Mouse (Mus musculus) thymus, adult 2 months (tissue): ENCODE data around the gene Cdk2ap1.

ENCODE experiments used
- CTCF ChIP-seq: fragments of 200-500 bp; IDR thresholded peaks from 2 replicates; pipeline ENCODE4 v1.5.1; 2012; ENCODE audit warnings: mild to moderate bottlenecking, control low read depth, low read length, moderate library complexity, borderline replicate concordance; ENCODE audit not compliant: control insufficient read depth, poor library complexity, insufficient read depth; ENCODE audit errors: extremely low read depth
- POLR2A ChIP-seq: fragments of 200-500 bp; IDR thresholded peaks from 2 replicates; pipeline ENCODE4 v1.6.1; 2012; ENCODE audit warnings: mild to moderate bottlenecking, low read length, control low read depth, moderate library complexity; ENCODE audit not compliant: control insufficient read depth, poor library complexity, insufficient read depth; ENCODE audit errors: extremely low read depth

GRCm38 (mm10) chr5:124366721-124367120, 3.8 kb upstream of the Cdk2ap1 start:
- TF ChIP-seq CTCF (no peak), POLR2A (no peak)
